8 mouse cellular contexts compared by ENCODE assay signal in the genomic region with DNA sequence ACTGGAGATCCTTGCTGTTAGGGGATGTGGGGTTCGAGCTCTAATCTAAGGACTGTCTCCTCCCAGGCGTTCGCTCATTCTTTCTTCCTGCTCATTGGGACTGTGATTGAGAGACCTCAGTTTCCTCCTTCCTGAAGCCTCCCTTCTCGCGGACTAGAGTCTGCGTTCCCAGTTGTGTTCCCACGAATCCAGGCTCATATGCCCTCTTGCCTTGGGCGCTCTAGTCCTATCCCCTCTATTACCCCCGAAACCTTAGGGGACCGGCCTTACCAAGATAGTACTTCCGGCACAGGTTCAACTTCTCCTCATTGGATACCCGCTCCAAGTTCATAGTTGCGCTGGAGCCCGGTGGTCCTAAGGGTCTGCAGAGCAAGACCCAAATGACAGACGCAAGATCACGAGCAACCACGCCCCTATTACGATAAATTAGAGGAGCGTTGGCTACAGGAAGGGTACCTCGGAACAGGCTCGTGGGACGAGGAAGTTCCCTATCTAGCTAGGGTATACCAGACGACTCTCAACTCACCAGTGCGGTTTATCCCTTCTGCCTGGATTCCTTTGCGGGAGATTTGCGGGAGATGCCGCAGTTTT. TPM values are rescaled to one million over a fixed set of nuclear protein-coding genes. Genes with fewer than 3 reads are reported as not detected.
A peak's percentile ranks its signal among the peaks of the same experiment; 100 is the strongest.
DNase-seq lines count a peak whose midpoint lies in the region; ATAC-seq lines count a peak whose summit lies in the region.

No protein-coding gene starts in this region.

- peak overlapping the region; percentile 84 for H3K4me2 ChIP-seq in heart, embryonic 11.5 days
- H3K4me2 ChIP-seq in hindbrain, embryonic 12.5 days (replicated peaks): peak overlapping the region; percentile 82
- H3K4me2 ChIP-seq in midbrain, embryonic 11.5 days: peak overlapping the region; percentile 75

- peak overlapping the region; percentile 98 for H3K27ac ChIP-seq in heart, embryonic 11.5 days (ENCODE audit: low read depth, low read length)
- peak overlapping the region; percentile 66 for H3K27ac ChIP-seq in hindbrain, embryonic 12.5 days
- H3K27ac ChIP-seq in midbrain, embryonic 11.5 days (ENCODE audit: low read depth, low read length): peak overlapping the region; percentile 14; the same call in 1 of the 2 replicates

- peak overlapping the region; percentile 79 for H3K4me3 ChIP-seq in heart, embryonic 11.5 days (ENCODE audit: low read depth, low read length)
- peak overlapping the region; percentile 76 for H3K4me3 ChIP-seq in hindbrain, embryonic 12.5 days
- peak overlapping the region; percentile 87 for H3K4me3 ChIP-seq in midbrain, embryonic 11.5 days (ENCODE audit: low read depth, low read length)

- WGBS in heart, embryonic 11.5 days (ENCODE audit: insufficient replicate concordance): 2% methylated on average over 27 of the region's 27 CpGs
- 3% methylated on average over 27 of the region's 27 CpGs for WGBS in hindbrain, embryonic 12.5 days
- 3% methylated on average over 27 of the region's 27 CpGs for WGBS in midbrain, embryonic 11.5 days

- intact Hi-C loops in heart, postnatal 14 days (cut with DNase I): no loop called here

- no peaks in the 10 kb centered on the region for H3K9me3 ChIP-seq in heart, embryonic 11.5 days (replicated peaks; ENCODE audit: control insufficient read depth, low read length)
- H3K9me3 ChIP-seq in hindbrain, embryonic 12.5 days (replicated peaks): no peaks in the 10 kb centered on the region
- H3K9me3 ChIP-seq in midbrain, embryonic 11.5 days (ENCODE audit: control insufficient read depth, low read length): no peaks in the 10 kb centered on the region

- ATAC-seq in heart, embryonic 11.5 days (replicated peaks; ENCODE audit: insufficient number of reproducible peaks, low FRiP score, low TSS enrichment): no peak
- ATAC-seq in hindbrain, embryonic 12.5 days (ENCODE audit: low FRiP score): 0 out of 2 replicates have a peak, but pooled peaks have one; percentile 14
- ATAC-seq in midbrain, embryonic 11.5 days (ENCODE audit: low FRiP score): peak; percentile 3; the same call in 1 of the 2 replicates

- peak overlapping the region; percentile 75 for H3K9ac ChIP-seq in heart, embryonic 11.5 days (ENCODE audit: low read depth, low read length)
- H3K9ac ChIP-seq in hindbrain, embryonic 12.5 days: peak overlapping the region; percentile 67
- peak overlapping the region; percentile 71 for H3K9ac ChIP-seq in midbrain, embryonic 11.5 days (ENCODE audit: low read length)

- peaks cover 17% of the 10 kb centered on the region for H3K4me1 ChIP-seq in heart, embryonic 11.5 days (ENCODE audit: control insufficient read depth, insufficient read depth, low read length)
- H3K4me1 ChIP-seq in hindbrain, embryonic 12.5 days: peaks cover 25% of the 10 kb centered on the region
- peaks cover 17% of the 10 kb centered on the region for H3K4me1 ChIP-seq in midbrain, embryonic 11.5 days (ENCODE audit: control insufficient read depth, insufficient read depth, low read length)

- no peaks in the 10 kb centered on the region; the same call in 1 of the 2 replicates for H3K36me3 ChIP-seq in heart, embryonic 11.5 days (ENCODE audit: control insufficient read depth, insufficient read depth, low read length)
- peaks cover 33% of the 10 kb centered on the region for H3K36me3 ChIP-seq in hindbrain, embryonic 12.5 days
- H3K36me3 ChIP-seq in midbrain, embryonic 11.5 days (ENCODE audit: control insufficient read depth, insufficient read depth, low read length): peaks cover 7% of the 10 kb centered on the region; the same call in 1 of the 2 replicates

- no peak for DNase-seq in heart, postnatal 14 days
- peak; percentile 32 to 65 for DNase-seq in urinary bladder, adult 18-20 months (ENCODE audit: low spot score in 2 of 2)
- no peak for DNase-seq in urinary bladder, postnatal 10 days (ENCODE audit: low spot score)
- DNase-seq in midbrain, embryonic 11.5 days (ENCODE audit: low spot score, missing footprints): peak; percentile 87
- DNase-seq in cerebellum, adult 11-12 months: no peak
- DNase-seq in gastrocnemius, postnatal 25 days: no peak

- H3K27me3 ChIP-seq in heart, embryonic 11.5 days (ENCODE audit: control insufficient read depth, insufficient read depth, low read length): no peaks in the 10 kb centered on the region
- no peaks in the 10 kb centered on the region for H3K27me3 ChIP-seq in hindbrain, embryonic 12.5 days
- no peaks in the 10 kb centered on the region for H3K27me3 ChIP-seq in midbrain, embryonic 11.5 days (ENCODE audit: control insufficient read depth, insufficient read depth, low read length)

RNA-seq across cellular contexts. Expression of gene U2af1l4, which starts 0.5 kb away (rescaled TPM):
- 87.6 and 91.2 TPM in 2 replicates for polyA plus RNA-seq in heart, embryonic 11.5 days (2014; fragmentation: Nextera tagmentation; extraction: Ambion mirVana)
- 10 to 100 TPM; 63.8 to 65.6 TPM for total RNA-seq in heart, postnatal 14 days (2021)
- 80.6 and 87.5 TPM in 2 replicates for polyA plus RNA-seq in hindbrain, embryonic 12.5 days (2016; fragmentation: Nextera tagmentation; extraction: Ambion mirVana)
- 90.7 and 94.8 TPM in 2 replicates for polyA plus RNA-seq in midbrain, embryonic 11.5 days (2014; fragmentation: Nextera tagmentation; extraction: Ambion mirVana)
- 10 to 100 TPM; 54.1 to 55.6 TPM for total RNA-seq in gastrocnemius, postnatal 25 days (2021)

RNA-seq across cellular contexts. Expression of gene Gm49396, which starts 0.5 kb away (rescaled TPM):
- polyA plus RNA-seq in heart, embryonic 11.5 days (2014; fragmentation: Nextera tagmentation; extraction: Ambion mirVana): 5.4 and 5.5 TPM in 2 replicates
- total RNA-seq in heart, postnatal 14 days (2021): 1 to 10 TPM; 1.9 to 2.4 TPM
- 18.1 and 19.5 TPM in 2 replicates for polyA plus RNA-seq in hindbrain, embryonic 12.5 days (2016; fragmentation: Nextera tagmentation; extraction: Ambion mirVana)
- 6.9 and 7.5 TPM in 2 replicates for polyA plus RNA-seq in midbrain, embryonic 11.5 days (2014; fragmentation: Nextera tagmentation; extraction: Ambion mirVana)
- 1 to 10 TPM; 1.6 to 2.2 TPM for total RNA-seq in gastrocnemius, postnatal 25 days (2021)

RNA-seq across cellular contexts. Expression of gene Psenen, which starts 0.8 kb away (rescaled TPM):
- polyA plus RNA-seq in heart, embryonic 11.5 days (2014; fragmentation: Nextera tagmentation; extraction: Ambion mirVana): 102 and 107 TPM in 2 replicates
- 10 to 100 TPM; 66.3 to 67.3 TPM for total RNA-seq in heart, postnatal 14 days (2021)
- 128 and 139 TPM in 2 replicates for polyA plus RNA-seq in hindbrain, embryonic 12.5 days (2016; fragmentation: Nextera tagmentation; extraction: Ambion mirVana)
- 98.0 and 110 TPM in 2 replicates for polyA plus RNA-seq in midbrain, embryonic 11.5 days (2014; fragmentation: Nextera tagmentation; extraction: Ambion mirVana)
- 10 to 100 TPM; 91.2 to 92.1 TPM for total RNA-seq in gastrocnemius, postnatal 25 days (2021)

RNA-seq across cellular contexts. Expression of gene Igflr1, which starts 2.6 kb away (rescaled TPM):
- polyA plus RNA-seq in heart, embryonic 11.5 days (2014; fragmentation: Nextera tagmentation; extraction: Ambion mirVana): 2.3 and 3.2 TPM in 2 replicates
- 1 to 10 TPM; 1.9 to 2.5 TPM for total RNA-seq in heart, postnatal 14 days (2021)
- 4.2 and 6.3 TPM in 2 replicates for polyA plus RNA-seq in hindbrain, embryonic 12.5 days (2016; fragmentation: Nextera tagmentation; extraction: Ambion mirVana)
- 4.0 and 4.1 TPM in 2 replicates for polyA plus RNA-seq in midbrain, embryonic 11.5 days (2014; fragmentation: Nextera tagmentation; extraction: Ambion mirVana)
- total RNA-seq in gastrocnemius, postnatal 25 days (2021): under 1 TPM; 0.46 to 0.75 TPM

RNA-seq across cellular contexts. Expression of gene Lin37, which starts 3.0 kb away (rescaled TPM):
- polyA plus RNA-seq in heart, embryonic 11.5 days (2014; fragmentation: Nextera tagmentation; extraction: Ambion mirVana): 33.6 and 34.8 TPM in 2 replicates
- total RNA-seq in heart, postnatal 14 days (2021): 10 to 100 TPM; 14.4 to 16.4 TPM
- 52.4 and 55.2 TPM in 2 replicates for polyA plus RNA-seq in hindbrain, embryonic 12.5 days (2016; fragmentation: Nextera tagmentation; extraction: Ambion mirVana)
- 48.7 and 49.7 TPM in 2 replicates for polyA plus RNA-seq in midbrain, embryonic 11.5 days (2014; fragmentation: Nextera tagmentation; extraction: Ambion mirVana)
- total RNA-seq in gastrocnemius, postnatal 25 days (2021): 10 to 100 TPM in 1 of 2 experiments, 1 to 10 TPM in 1; 8.4 to 10.3 TPM

Comparison
In these comparisons a context has a peak if more than half of its experiments do, and no peak if none do; other contexts are left out.
1. DNase-seq: peak in urinary bladder, adult 18-20 months (2 of 2) and midbrain, embryonic 11.5 days (single experiment); none in heart, postnatal 14 days (0 of 2), urinary bladder, postnatal 10 days (single experiment), cerebellum, adult 11-12 months (single experiment) and gastrocnemius, postnatal 25 days (single experiment).
2. H3K27ac ChIP-seq: peak in every context shown above with its lines; median percentile 98 in heart, embryonic 11.5 days; 66 in hindbrain, embryonic 12.5 days; 14 in midbrain, embryonic 11.5 days.
3. Peak in every context shown above with its lines, with median percentiles within 50 percentile points of each other: H3K4me2 ChIP-seq, H3K4me3 ChIP-seq and H3K9ac ChIP-seq.